Mouse (Mus musculus) ES-E14 (cell line): Measurements from ENCODE around the gene Ace3. TPM values are rescaled to one million over a fixed set of nuclear protein-coding genes. Genes with fewer than 3 reads are reported as not detected.

Experiments
- DNase-seq: peaks from one replicate; pipeline ENCODE4 v3.0.0-alpha.2; 2013; ENCODE audit warnings: low read depth, low spot score
- H3K27ac ChIP-seq: 2 replicates; pipeline ENCODE4 v1.5.1; 2012; ENCODE audit warnings: low read depth, mild to moderate bottlenecking, low read length, moderate library complexity, mixed read lengths; ENCODE audit not compliant: poor library complexity, insufficient read depth, severe bottlenecking
- H3K36me3 ChIP-seq: 2 replicates; pipeline ENCODE4 v1.6.1; 2012; ENCODE audit warnings: mild to moderate bottlenecking, low read length, moderate library complexity, mixed read lengths; ENCODE audit not compliant: control insufficient read depth, poor library complexity, insufficient read depth, severe bottlenecking
- H3K4me1 ChIP-seq, 2 experiments: fragments of 150-350 bp in 1 of 2; sonication (generic) in 1 of 2; 2 replicates each; pipeline ENCODE4 v1.6.1; 2012; ENCODE audit warnings: low read length in 2 of 2, mild to moderate bottlenecking in 1 of 2, mixed read lengths in 1 of 2; ENCODE audit not compliant: control insufficient read depth in 2 of 2, insufficient read depth in 2 of 2, poor library complexity in 1 of 2
- H3K4me3 ChIP-seq, 2 experiments: fragments of 150-350 bp in 1 of 2; sonication (generic) in 1 of 2; 2 replicates each; pipeline ENCODE4 v1.5.1; 2012; ENCODE audit warnings: low read length in 2 of 2, low read depth in 1 of 2, mild to moderate bottlenecking in 1 of 2, mixed read lengths in 1 of 2; ENCODE audit not compliant: insufficient read depth in 1 of 2, poor library complexity in 1 of 2, severe bottlenecking in 1 of 2
- H3K9ac ChIP-seq: 2 replicates; pipeline ENCODE4 v1.6.1; 2012; ENCODE audit warnings: low read depth, mild to moderate bottlenecking, low read length, mixed read lengths; ENCODE audit not compliant: poor library complexity, insufficient read depth, severe bottlenecking
- H3K9me3 ChIP-seq: fragments of 150-350 bp; sonication (generic); 2 replicates; pipeline ENCODE4 v1.6.1; 2012; ENCODE audit warnings: low read depth, mild to moderate bottlenecking, low read length; ENCODE audit not compliant: control insufficient read depth, insufficient read depth
- CHD2 ChIP-seq: IDR thresholded peaks from 2 replicates; pipeline ENCODE4 v1.6.1; 2014; ENCODE audit warnings: mild to moderate bottlenecking, low read depth, low read length, inconsistent platforms
- HCFC1 ChIP-seq: IDR thresholded peaks from 2 replicates; pipeline ENCODE4 v1.6.1; 2012; ENCODE audit warnings: low read length, inconsistent platforms, borderline replicate concordance; ENCODE audit not compliant: insufficient read depth
- MAFK ChIP-seq: IDR thresholded peaks from 2 replicates; pipeline ENCODE4 v1.6.1; 2014; ENCODE audit warnings: mild to moderate bottlenecking, low read depth, low read length, inconsistent platforms; ENCODE audit not compliant: insufficient read depth
- ZC3H11A ChIP-seq: IDR thresholded peaks from 2 replicates; pipeline ENCODE4 v1.6.1; 2012; ENCODE audit warnings: low read depth, mild to moderate bottlenecking, inconsistent platforms, low read length, borderline replicate concordance
- ZNF384 ChIP-seq: IDR thresholded peaks from 2 replicates; pipeline ENCODE4 v1.6.1; 2012; ENCODE audit warnings: low read depth, low read length, inconsistent platforms
- in situ Hi-C, 2 experiments: fragments of 600-800 bp; cut with MboI; formaldehyde crosslinking; loops; one replicate each; pipeline ENCODE4 v1.15.1; 2025; ENCODE audit warnings: low sequenced_read_pairs in 2 of 2, inconsistent platforms in 1 of 2; ENCODE audit not compliant: unreplicated experiment in 2 of 2
- total RNA-seq: library from RNA; depleted of rRNA; stranded (reverse); fragments of 300-350 nt; gene quantifications from 2 replicates; pipeline ENCODE4 v1.2.3, GENCODE M21; 2012; rRNA removed

Gene Ace3
- total RNA-seq, 1 experiment = not detected

DNA sequence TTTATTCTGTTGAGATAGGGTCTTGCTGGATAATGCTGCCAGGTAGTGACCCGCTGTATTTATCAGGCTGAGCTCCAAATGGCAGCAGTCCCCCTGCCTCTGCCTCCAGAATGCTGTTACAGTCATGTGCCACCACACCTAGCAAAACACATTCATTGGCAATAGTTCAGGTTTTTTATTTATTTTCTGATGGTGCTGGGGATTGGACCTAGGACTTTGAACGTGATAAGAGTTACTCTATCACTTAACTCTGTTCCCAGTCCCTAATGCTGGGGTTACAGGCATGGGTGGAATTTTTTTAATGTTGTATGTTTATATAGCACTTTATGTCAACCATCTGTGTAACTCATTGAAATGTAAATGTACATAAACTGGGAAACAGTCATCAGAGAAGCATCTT lies 59.4 kb downstream of the Ace3 start:
- no peak overlapping the region for H3K9ac ChIP-seq

GRCm38 (mm10) chr11:106054600-106054999 lies 60.1 kb downstream of the Ace3 start:
- in situ Hi-C loops = no loop called here

More for the DNA sequence above, 59.4 kb downstream of the Ace3 start:
- Histone ChIP-seq H3K9me3 (no peaks in the 10 kb centered on the region), H3K4me3 (no peak overlapping the region), H3K4me1 (no peaks in the 10 kb centered on the region), H3K27ac (no peak overlapping the region), H3K36me3 (peaks cover 28% of the 10 kb centered on the region)
- DNase-seq = no peak
- in situ Hi-C loops = no loop called here
- TF ChIP-seq MAFK (no peak), ZNF384 (no peak), CHD2 (no peak), ZC3H11A (no peak), HCFC1 (no peak)

More at GRCm38 (mm10) chr11:106054600-106054999, 60.1 kb downstream of the Ace3 start:
- no peak for TF ChIP-seq ZNF384
- no peak for TF ChIP-seq CHD2
- TF ChIP-seq ZC3H11A = no peak
- no peak for TF ChIP-seq MAFK
- no peak for TF ChIP-seq HCFC1
- no peak overlapping the region for H3K27ac ChIP-seq
- peaks cover 24% of the 10 kb centered on the region for H3K36me3 ChIP-seq
- DNase-seq = no peak
- no peak overlapping the region for H3K9ac ChIP-seq
- H3K4me1 ChIP-seq = no peaks in the 10 kb centered on the region
- H3K9me3 ChIP-seq = no peaks in the 10 kb centered on the region
- H3K4me3 ChIP-seq = no peak overlapping the region

Other genes starting within 250 kb of the Ace3 start
- gene Cyb561, start 41.3 kb upstream of the Ace3 start, total RNA-seq = 14.7 and 28.6 TPM in 2 replicates
- gene Ace, start 26.7 kb upstream of the Ace3 start, total RNA-seq = 1.2 and 1.4 TPM in 2 replicates
- 1.5 and 1.6 TPM in 2 replicates for gene Kcnh6, start 13.4 kb downstream of the Ace3 start, total RNA-seq
- gene Dcaf7, start 42.2 kb downstream of the Ace3 start, total RNA-seq = 23.0 and 30.3 TPM in 2 replicates
- 12.6 and 17.4 TPM in 2 replicates for gene Taco1, start 71.4 kb downstream of the Ace3 start, total RNA-seq
- 38.2 and 43.7 TPM in 2 replicates for gene Map3k3, start 89.9 kb downstream of the Ace3 start, total RNA-seq
- not detected in 2 replicates for gene Gm10840, start 166.2 kb downstream of the Ace3 start, total RNA-seq
- gene Limd2, start 166.2 kb downstream of the Ace3 start, total RNA-seq = 20.3 and 30.9 TPM in 2 replicates
- gene Strada, start 207.5 kb downstream of the Ace3 start, total RNA-seq = 14.5 and 24.0 TPM in 2 replicates
- 82.3 and 91.2 TPM in 2 replicates for gene Ccdc47, start 221.7 kb downstream of the Ace3 start, total RNA-seq
- 48.2 and 64.3 TPM in 2 replicates for gene Ddx42, start 222.3 kb downstream of the Ace3 start, total RNA-seq